Mouse (Mus musculus) A20 (cell line): Measurements from ENCODE around the gene Uvrag.

Experiments used
- DNase-seq: peaks from one replicate; pipeline ENCODE4 v3.0.0-alpha.2; 2011; ENCODE audit warnings: low read depth, low spot score

Gene Uvrag

DNA sequence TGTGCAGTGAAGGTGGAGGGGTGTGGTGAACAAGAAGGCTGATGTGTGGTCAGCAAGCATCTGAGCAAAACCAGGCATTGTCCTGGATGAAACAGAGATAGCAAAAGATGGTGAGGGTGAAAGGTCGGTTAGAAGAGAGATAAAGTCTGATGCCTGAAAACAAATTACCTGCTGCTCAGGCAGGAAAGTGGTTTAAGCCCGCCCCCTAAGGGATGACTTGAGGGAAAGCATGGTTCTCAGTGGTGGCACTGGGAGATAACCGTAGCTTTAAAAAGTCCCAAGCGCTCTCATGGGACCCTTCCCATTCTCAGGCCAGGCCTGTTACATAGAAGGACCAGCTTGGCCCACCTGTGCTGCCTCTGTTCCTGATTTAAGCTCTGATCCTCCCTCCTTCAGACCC, 119.7 kb downstream of the Uvrag start:
- DNase-seq, result no peak

GRCm38 (mm10) chr7:99020353-99020752, 120.6 kb downstream of the Uvrag start:
- no peak for DNase-seq

- no peak for DNase-seq
These were observed 123.6 kb downstream of the Uvrag start for GRCm38 (mm10) chr7:99017224-99017844.

DNA sequence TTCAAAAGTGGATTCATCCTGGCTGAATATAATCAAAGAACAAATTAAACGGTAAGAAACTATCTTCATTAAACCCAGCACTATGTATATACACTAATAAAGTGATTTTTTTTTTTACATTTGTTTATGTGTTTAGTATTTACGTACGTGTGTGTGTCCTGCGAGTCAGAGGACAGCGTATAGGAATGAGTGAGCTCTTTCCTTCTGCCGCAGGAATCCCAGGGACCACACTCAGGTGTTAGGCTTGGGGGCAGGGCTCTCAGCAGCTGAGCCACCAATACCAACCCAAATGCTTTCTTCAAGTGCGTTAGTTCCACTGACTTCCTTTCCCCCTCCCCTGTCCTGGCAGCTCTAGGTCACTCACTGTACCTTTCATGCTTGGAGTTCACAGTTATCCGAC, 125.0 kb downstream of the Uvrag start:
- DNase-seq, result no peak

GRCm38 (mm10) chr7:99015419-99015818, 125.5 kb downstream of the Uvrag start:
- DNase-seq, result no peak

GRCm38 (mm10) chr7:99014620-99015019, 126.3 kb downstream of the Uvrag start:
- no peak for DNase-seq

DNA sequence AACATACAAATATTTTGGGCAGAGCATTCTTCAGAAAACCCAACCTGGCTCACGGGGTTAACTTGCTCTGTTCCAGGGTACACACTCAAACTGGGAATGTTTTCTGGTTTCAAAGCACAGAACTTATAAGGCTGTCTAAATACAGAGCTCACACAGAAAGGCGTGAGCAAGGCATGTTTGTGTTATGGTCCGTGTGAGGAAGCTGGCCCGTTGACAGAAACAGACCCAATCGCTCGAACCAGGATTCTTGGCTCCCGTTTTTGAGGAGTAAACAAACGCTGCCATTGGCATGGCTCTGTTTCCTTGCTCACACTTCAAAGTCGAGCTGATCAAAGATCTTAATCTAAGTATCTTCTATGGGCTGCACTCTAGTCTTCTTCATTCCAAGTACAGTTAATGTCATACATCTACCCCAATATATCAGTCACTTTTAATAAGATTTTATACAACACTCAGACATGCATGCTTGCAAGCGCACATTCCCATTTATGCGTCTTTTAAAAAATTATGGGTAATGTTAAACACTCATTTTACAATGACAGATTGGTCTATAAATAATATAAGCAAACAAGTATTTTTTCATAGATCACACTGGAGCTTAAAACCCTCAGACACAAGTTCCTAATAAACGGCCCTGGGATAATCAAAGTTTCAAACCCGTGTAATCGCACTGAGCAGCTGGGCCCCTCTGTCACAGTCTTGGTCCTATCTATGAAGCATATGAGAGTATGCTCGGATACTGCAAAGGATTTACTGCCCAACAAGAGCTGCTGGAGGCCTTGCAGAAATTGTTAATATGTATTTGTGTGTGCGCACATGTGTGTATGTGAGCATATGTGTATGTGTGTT, 133.2 kb downstream of the Uvrag start:
- no peak for DNase-seq

GRCm38 (mm10) chr7:99003231-99003630, 137.7 kb downstream of the Uvrag start:
- no peak for DNase-seq

DNA sequence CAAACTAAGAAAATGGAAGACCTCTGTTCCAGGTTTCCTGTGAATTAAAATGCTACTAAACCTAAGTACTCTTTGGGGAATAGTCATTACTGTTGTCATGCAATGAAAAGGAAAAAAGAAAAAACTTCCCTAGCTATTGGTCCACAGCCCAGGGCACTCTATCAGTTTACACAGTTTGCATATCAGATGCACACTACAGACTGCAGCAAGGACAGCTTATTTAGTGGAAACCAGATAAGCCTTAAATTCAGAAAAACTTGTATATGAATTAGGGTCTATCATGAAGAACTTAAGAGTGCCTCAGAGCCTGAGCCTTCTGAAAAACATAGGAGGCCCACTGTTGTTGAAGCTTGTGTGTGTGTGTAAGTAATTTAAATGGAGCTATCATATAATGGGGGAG, 142.2 kb downstream of the Uvrag start:
- DNase-seq, result no peak

DNA sequence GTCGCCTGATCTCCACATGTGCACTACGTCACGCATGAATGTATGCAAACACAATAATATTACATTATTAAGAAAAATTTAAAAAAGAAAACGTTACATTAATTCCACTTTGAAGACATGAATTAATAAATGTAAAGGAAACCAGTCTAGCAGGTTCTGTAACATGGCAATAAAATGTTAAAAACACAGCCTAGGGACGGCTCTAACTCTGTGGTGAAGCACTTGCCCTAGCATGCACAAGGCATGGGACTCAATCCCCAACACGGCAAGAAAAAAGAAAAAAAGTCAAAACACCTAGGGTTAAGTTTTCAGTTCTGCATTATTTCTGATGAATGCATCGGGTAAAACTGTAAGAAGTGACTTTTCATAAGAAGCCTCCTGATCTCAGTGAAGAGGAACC, 143.2 kb downstream of the Uvrag start:
- no peak for DNase-seq

DNA sequence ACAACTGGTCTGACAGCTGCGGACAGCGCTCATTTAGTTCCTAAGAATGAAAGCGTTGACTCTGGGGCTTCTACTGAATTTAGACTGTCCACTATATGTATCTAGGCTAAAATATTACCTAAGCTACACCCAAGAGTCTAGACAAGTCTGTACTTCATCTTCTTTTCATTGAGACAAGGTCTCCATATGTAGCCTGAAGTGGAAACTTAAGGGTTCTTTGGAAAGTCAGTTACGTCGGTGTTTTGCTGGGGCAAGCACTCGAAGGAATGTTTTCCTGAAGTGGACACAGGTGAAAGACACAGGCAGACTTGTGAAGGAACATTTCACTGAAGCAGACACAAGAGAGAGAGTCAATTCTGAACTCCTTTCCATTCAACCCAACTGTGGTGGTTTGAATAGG, 144.2 kb downstream of the Uvrag start:
- no peak for DNase-seq

DNA sequence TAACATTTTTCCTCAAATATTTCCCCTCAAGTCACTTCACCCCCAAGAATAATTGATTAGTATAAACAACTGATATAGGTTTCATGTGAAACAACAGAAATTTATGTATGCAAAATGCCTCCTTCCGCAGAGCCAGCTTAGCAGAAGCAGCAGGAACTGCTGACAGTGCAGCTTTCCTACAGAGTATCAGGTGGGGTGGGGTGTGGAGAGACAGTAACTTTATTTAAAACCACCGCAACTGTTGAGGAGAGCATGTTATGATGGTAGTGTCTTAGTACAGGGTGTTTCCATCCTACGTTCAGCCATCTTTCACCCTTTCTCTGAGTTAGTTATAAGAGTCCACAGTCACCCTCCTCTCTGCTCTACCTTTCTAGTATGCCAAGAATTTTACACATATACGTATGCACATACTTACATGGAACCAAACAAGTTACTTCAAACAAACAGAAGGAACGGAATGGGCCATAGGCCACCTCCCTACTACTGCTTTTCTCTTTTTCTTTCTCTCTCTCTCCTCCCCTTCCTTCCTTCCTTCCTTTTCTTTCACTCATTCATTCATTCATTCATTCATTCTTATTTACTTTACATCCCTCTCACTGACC, 145.7 kb downstream of the Uvrag start:
- DNase-seq, result no peak

- no peak for DNase-seq
These were observed 146.8 kb downstream of the Uvrag start for GRCm38 (mm10) chr7:98994137-98994536.

DNA sequence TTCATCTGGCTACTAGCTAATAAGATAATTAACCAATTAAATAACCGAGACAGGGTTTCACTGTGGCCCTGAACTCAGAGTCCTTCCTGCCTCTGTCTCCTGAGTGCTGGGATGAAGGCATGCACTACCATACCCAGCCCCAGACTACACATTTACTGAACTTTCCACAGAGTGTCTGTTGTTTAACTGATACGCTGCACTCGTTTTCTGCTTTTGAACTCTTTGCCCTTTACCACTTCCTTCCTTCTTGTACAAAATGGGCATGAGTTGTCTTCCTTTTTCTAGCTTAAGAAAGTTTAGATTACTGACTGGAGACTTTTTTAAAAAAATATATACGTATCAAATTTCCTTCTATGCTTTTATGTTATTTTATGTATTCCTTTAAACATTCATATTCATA, 147.5 kb downstream of the Uvrag start:
- DNase-seq, result no peak

- DNase-seq, result no peak
These were observed 149.7 kb downstream of the Uvrag start for GRCm38 (mm10) chr7:98991204-98991761.

DNA sequence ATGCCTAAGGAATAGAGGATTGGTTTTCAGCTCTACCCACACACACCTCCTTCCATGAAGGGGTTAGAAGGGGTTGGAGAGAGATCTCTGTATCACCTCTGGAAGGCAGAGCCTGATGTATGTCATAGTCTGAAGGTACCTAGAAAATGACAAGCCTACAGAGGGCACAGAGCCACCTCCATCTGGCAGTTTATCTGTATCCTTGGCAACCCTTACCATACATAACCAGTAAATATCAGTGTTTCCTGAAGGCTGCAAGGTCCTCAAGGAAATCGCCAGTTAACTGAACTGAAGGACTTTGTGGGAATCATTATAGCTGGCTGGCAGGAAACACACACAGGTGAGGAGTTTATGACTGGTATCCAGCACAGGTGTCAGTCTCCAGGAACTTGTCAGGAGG, 150.4 kb downstream of the Uvrag start:
- no peak for DNase-seq

DNA sequence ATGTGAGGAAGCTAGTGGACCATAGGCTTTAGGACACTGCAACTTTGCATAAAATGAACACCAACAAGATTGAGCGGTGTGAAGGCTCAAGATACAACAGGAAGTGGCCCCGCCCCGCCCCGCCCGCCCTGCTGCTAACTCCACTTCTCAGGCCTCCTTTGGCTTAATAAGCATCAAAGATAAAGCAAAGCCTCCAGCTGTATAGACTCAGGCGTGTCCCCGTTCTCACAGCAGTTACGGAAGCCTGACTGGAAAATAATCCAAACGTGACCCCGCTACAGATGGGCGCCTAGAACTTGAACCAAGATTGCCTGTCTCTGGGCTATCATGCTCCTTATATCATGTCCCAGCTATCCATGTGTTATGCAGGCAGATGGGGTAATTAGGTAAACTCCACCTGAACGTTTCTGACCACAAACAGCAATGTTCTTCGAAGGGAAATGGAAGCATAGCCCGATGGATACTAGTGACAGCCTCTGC, 153.9 kb downstream of the Uvrag start:
- DNase-seq, result no peak

DNA sequence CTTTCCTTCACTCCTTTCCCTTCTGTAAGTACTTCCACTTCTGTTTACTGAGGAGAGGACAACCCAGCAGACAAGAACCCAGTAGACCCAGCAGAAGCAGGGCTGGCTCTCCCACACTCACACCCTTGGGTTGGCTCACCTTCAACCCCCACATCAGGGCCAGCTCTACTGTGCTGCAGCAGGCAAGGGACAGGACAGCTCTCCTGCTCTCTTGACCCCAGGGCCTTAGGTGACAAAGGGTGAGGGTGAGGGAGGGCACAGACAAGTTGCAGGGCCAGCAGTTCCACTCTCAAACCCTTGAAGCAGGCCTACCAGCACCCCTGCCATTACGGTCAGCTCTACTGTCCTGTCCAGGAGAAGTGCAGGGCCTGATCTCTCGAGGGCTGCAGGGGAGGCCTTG, 155.0 kb downstream of the Uvrag start:
- no peak for DNase-seq

DNA sequence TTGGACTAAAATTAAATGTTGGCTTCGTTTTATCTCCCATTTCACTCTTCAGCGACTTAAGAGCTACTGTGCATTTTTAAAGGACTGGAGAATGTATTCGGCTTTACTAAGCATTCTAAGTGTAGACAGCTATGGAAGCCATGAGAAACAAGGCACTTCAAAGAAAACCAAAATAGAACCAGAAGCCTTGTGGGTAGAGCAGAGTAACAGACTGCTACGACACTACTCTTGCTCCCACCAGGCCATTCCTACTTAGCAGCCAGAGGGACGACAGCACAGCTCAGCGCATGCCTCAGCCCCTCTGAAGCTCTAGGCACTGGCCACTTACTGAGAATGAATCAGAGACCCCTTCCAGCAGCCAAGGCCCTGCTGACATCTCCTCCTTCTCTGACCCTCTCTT, 155.5 kb downstream of the Uvrag start:
- no peak for DNase-seq

DNA sequence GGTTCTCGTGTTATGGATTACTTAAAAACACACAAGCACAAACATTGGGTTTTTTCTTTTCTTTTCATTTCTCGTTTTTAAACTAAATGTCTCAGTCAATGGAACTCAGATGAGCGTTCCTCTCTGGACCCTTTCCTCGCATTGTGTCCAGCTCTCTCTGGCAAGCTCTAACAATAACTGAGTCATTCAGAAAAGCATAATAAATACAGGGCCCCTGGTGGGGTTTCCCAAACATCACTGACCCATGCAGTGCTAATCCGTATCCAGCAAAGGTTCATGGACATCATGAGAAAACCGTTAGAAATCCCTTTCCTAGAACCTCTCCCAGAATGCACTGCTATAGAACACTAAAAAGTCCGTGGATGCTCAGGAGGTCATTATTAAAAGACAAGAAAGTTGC, 156.6 kb downstream of the Uvrag start:
- no peak for DNase-seq

DNA sequence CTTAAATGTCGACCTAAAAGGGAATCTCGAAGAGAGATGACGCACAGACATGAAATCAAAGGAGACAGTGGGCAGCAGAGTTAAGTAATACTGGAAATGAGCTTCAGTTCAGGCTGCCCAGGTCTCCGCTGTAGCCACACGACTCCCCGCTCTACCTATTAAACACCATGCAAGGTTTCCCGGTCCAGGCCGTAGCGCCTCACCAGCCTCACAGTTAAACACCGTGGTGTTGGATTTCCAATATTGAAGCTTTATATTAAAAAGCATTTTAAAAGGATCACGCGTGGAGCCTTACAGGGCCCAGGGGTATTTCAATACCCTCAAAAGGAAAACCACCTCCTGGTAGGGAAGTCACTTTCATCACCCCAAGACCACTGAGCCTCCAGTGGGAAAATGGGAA, 157.9 kb downstream of the Uvrag start:
- no peak for DNase-seq

GRCm38 (mm10) chr7:98981423-98981822, 159.5 kb downstream of the Uvrag start:
- no peak for DNase-seq
